Mouse (Mus musculus) midbrain, embryonic 11.5 days (tissue): ENCODE measurements around the gene Rbm26. TPM values are rescaled to one million over a fixed set of nuclear protein-coding genes. Genes with fewer than 3 reads are reported as not detected.

Source experiments
- ATAC-seq: fragments of 200-750 bp; cut with Nextera tagmentation; 2 replicates; pipeline ENCODE4 v1.8.0; 2017; ENCODE audit warnings: moderate TSS enrichment, moderate library complexity; ENCODE audit not compliant: low FRiP score
- DNase-seq: peaks from one replicate; pipeline ENCODE4 v3.0.0; 2015; ENCODE audit warnings: low spot score; ENCODE audit errors: missing footprints
- H3K27ac ChIP-seq: fragments of 300-500 bp; sonication (generic); 2 replicates; pipeline ENCODE4 v1.5.1; 2014; ENCODE audit warnings: low read depth, low read length
- H3K27me3 ChIP-seq: fragments of 300-500 bp; sonication (generic); 2 replicates; pipeline ENCODE4 v1.6.1; 2014; ENCODE audit warnings: mild to moderate bottlenecking, low read length, moderate library complexity, mixed read lengths; ENCODE audit not compliant: control insufficient read depth, insufficient read depth
- H3K36me3 ChIP-seq: fragments of 300-500 bp; sonication (generic); 2 replicates; pipeline ENCODE4 v1.6.1; 2014; ENCODE audit warnings: mild to moderate bottlenecking, low read length, moderate library complexity, mixed read lengths; ENCODE audit not compliant: control insufficient read depth, insufficient read depth
- H3K4me1 ChIP-seq: fragments of 300-500 bp; sonication (generic); 2 replicates; pipeline ENCODE4 v1.6.1; 2014; ENCODE audit warnings: low read length; ENCODE audit not compliant: control insufficient read depth, insufficient read depth
- H3K4me2 ChIP-seq: fragments of 300-500 bp; sonication (generic); 2 replicates; pipeline ENCODE4 v1.6.1; 2014; ENCODE audit warnings: mild to moderate bottlenecking, moderate library complexity
- H3K4me3 ChIP-seq: fragments of 300-500 bp; sonication (generic); 2 replicates; pipeline ENCODE4 v1.5.1; 2014; ENCODE audit warnings: low read depth, low read length
- H3K9ac ChIP-seq: fragments of 300-500 bp; sonication (generic); 2 replicates; pipeline ENCODE4 v1.6.1; 2014; ENCODE audit warnings: low read length
- H3K9me3 ChIP-seq: fragments of 300-500 bp; sonication (generic); 2 replicates; pipeline ENCODE4 v1.6.1; 2016; ENCODE audit warnings: low read length; ENCODE audit not compliant: control insufficient read depth
- WGBS: fragments of 180-500 bp; shearing (Covaris S2); extraction: QIAGEN DNeasy Blood & Tissue Kit; methylation state at CpG from one replicate; pipeline ENCODE4 v1.1.7; 2014; 5-methylcytosine and 5-hydroxymethylcytosine counted together
- polyA plus RNA-seq: library from polyadenylated mRNA; unstranded; fragments of >200 nt; fragmentation: Nextera tagmentation; extraction: Ambion mirVana; gene quantifications from 2 replicates; pipeline ENCODE4 v1.2.1, GENCODE M21; 2014

Gene Rbm26
- polyA plus RNA-seq, 1 experiment from 2014 or later: 38.5 TPM

DNA sequence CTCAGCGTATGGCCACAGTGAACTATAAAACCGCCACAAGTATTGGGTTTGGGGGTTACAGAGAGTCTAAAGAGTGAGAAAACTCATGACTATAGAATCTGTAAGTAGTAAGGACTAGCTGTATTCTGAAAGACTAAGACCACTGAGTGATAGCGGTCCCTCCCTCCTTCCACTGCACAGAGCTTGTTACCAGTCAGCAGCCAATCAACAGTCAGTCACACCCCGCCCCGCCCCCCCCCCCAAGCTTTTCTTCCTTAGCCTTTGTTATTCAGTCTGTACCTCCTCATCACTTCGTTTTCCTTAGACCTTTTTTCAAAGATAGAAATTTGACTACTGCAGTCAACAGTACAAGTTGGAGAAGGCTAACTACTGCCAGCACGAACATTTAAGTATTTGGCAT lies 1.9 kb upstream of the Rbm26 start:
- DNase-seq (peak; percentile 78), ATAC-seq (no peak)
- H3K27me3 ChIP-seq: no peaks in the 10 kb centered on the region
- no peak overlapping the region for H3K9ac ChIP-seq
- peaks cover 12% of the 10 kb centered on the region; the same call in 1 of the 2 replicates for H3K4me1 ChIP-seq
- no peaks in the 10 kb centered on the region for H3K9me3 ChIP-seq
- no peak overlapping the region for H3K27ac ChIP-seq
- H3K4me3 ChIP-seq: no peak overlapping the region
- no peak overlapping the region for H3K4me2 ChIP-seq
- 55% methylated on average over 7 of the region's 7 CpGs for WGBS
- no peaks in the 10 kb centered on the region for H3K36me3 ChIP-seq

DNA sequence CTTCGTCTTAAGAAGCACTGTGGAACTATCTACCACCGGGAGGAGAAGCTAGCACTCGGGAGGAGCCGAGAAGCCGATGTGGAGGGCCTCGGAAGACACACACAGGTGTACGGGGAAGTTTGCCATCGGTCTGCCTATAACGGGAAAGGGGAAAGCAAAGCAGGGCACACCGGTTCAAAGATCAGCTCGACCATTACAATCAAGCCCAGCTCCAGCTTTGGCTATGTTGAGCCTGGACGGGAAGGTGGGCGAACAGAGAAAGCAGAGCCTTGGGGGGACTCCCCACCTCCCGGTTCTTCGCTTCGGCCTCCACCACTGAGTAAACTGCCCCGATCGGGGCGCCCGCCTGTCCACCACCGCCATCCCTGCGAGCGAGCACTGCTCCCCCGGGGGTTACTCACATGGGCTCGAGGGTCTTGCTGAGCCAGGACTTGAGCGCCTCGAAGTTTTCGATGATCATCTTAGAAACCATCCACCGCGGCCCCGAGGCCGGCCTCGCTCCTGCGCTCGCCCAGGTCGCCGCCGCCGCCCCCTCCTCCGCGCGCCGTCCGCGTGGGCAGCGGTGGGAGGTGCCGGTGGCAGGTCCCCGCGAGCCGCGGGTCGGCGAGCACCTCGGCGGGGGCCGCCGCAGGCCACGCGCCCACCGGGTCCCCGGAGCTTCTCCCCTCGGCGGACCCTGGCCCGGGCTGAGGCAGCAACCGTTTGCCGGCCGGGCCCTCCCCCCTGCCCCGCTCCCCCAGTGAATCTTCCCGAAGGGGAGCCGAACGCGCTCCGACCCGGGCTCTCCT lies 552 bp downstream of the Rbm26 start:
- WGBS: under 1% methylated on average over 51 of the region's 74 CpGs

DNA sequence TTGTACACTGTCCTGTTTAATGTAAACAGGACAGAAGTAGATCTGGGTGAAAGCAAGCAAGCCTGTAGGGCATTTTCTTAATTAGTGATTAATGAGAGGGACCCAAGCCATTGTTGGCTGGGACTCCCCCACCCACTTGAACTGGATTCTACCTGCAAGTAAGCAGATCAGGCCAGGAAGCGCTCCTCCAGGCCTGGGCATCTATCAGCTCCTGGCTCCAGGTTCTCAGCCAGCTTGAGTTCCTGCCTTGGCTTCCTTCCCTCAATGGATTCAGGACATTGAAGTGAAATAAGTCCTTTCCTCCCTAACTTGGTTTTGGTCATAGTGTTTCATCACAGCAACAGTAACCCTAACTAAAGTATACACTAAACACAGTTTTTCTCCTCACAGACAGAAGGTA lies 9.9 kb downstream of the Rbm26 start:
- H3K4me2 ChIP-seq: no peak overlapping the region
- no peaks in the 10 kb centered on the region for H3K9me3 ChIP-seq
- H3K27ac ChIP-seq: no peak overlapping the region
- H3K4me1 ChIP-seq: peaks cover 3% of the 10 kb centered on the region
- ATAC-seq (no peak), DNase-seq (no peak)
- H3K9ac ChIP-seq: no peak overlapping the region
- H3K4me3 ChIP-seq: no peak overlapping the region
- no peaks in the 10 kb centered on the region for H3K27me3 ChIP-seq
- H3K36me3 ChIP-seq: no peaks in the 10 kb centered on the region
- WGBS: 100% methylated on average over 1 of the region's 1 CpGs

More for the DNA sequence above, 552 bp downstream of the Rbm26 start:
- peak overlapping the region; percentile 66 for H3K4me2 ChIP-seq
- peak overlapping the region; percentile 98 for H3K9ac ChIP-seq
- H3K4me1 ChIP-seq: peaks cover 12% of the 10 kb centered on the region; the same call in 1 of the 2 replicates
- DNase-seq: peak; percentile 92
- peak overlapping the region; percentile 98 for H3K4me3 ChIP-seq
- no peaks in the 10 kb centered on the region for H3K27me3 ChIP-seq
- H3K9me3 ChIP-seq: no peaks in the 10 kb centered on the region
- H3K36me3 ChIP-seq: no peaks in the 10 kb centered on the region
- peak; percentile 87 for ATAC-seq
- H3K27ac ChIP-seq: peak overlapping the region; percentile 88

DNA sequence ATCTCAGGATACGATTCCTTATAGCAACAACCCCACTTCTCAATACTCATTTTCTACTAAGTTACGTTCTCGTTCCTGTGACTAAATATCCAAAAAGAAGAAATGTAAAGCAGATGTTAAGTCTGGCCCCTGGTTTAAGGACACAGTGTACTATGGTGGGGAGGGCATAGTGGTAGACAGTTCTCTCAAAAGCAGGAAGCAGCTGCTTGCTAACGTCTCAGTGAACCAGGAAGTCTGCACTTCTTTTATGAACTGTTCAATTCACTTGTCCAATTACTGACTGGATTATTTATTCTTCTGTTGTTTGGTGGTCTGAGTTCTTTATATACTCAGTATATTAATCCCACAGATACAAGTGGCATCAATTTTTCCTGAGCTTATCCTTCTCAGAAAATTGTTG lies 12.3 kb downstream of the Rbm26 start:
- peak; percentile 73 for DNase-seq

DNA sequence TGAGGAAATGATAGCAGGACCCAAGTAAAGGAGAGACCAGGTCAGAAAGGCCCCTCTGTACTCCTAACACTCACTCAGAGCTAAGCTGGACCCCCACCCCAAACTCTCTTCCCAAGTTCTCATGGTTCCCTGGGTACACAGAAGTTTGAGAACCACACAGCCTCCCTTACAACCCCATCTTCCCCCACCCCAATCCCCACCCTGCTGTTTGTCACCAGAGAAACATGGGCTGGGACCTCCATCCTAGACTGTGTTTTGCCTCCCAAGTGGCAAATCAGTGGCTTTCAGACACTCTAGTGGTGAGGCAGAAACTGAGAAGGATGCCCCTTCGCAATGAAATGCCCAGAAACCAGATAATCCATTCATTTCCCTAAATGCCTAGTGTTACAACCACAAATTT lies 15.8 kb downstream of the Rbm26 start:
- no peak for ATAC-seq
- Histone ChIP-seq H3K27me3 (no peaks in the 10 kb centered on the region), H3K9me3 (no peaks in the 10 kb centered on the region), H3K4me1 (peaks cover 3% of the 10 kb centered on the region), H3K36me3 (peaks cover 2% of the 10 kb centered on the region; the same call in 1 of the 2 replicates), H3K4me2 (no peak overlapping the region), H3K27ac (no peak overlapping the region), H3K9ac (no peak overlapping the region), H3K4me3 (no peak overlapping the region)
- peak; percentile 75 for DNase-seq
- WGBS: 97% methylated on average over 1 of the region's 1 CpGs

More for the DNA sequence above, 12.3 kb downstream of the Rbm26 start:
- H3K9me3 ChIP-seq: no peaks in the 10 kb centered on the region
- ATAC-seq: 0 out of 2 replicates have a peak, but pooled peaks have one; percentile 44
- WGBS: 75% methylated on average over 4 of the region's 4 CpGs
- no peak overlapping the region for H3K9ac ChIP-seq
- H3K4me1 ChIP-seq: peaks cover 3% of the 10 kb centered on the region
- H3K36me3 ChIP-seq: no peaks in the 10 kb centered on the region
- H3K27ac ChIP-seq: no peak overlapping the region
- H3K4me3 ChIP-seq: no peak overlapping the region
- no peak overlapping the region for H3K4me2 ChIP-seq
- no peaks in the 10 kb centered on the region for H3K27me3 ChIP-seq

DNA sequence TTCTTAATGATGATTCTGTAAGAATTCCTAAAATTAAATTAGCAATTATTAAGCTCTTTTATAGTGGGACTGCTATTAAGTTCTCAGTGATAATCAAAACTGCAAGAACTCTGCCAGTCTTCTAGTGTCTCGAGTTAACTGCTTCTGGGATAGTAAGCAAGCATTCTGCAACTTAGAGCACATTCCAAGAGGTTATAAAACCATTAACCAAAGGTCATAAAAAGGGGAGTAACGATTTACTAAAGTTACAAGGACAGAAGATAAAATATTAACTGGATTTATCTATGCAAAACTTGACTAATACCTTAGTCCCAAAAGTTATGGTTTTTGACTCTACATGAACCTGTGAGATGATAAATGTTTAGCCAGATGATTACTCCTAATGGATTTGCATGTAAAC lies 18.6 kb downstream of the Rbm26 start:
- Histone ChIP-seq H3K9ac (no peak overlapping the region), H3K9me3 (no peaks in the 10 kb centered on the region), H3K4me3 (no peak overlapping the region), H3K27me3 (no peaks in the 10 kb centered on the region), H3K36me3 (peaks cover 2% of the 10 kb centered on the region; the same call in 1 of the 2 replicates), H3K4me2 (no peak overlapping the region), H3K4me1 (no peaks in the 10 kb centered on the region), H3K27ac (no peak overlapping the region)
- DNase-seq: no peak
- ATAC-seq: no peak
- WGBS: 93% methylated on average over 2 of the region's 2 CpGs

DNA sequence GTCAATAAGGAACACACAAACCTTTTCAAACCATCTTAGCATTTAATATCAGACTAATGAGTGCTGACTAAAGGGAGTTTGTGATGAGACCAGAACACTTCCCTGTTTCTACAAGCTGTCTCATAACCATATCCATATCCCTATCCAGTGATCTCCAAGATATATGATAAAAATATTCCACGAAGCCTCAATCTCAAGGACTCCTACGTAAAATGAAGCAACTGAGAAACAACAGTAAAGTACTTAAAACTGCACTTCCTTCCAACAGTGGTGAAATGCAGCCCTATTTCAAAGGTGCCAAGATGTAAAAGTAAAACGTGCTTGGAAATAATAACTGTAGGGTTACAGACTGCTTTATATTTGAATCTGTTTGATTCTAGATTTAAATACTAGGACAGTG lies 43.1 kb downstream of the Rbm26 start:
- Histone ChIP-seq H3K36me3 (no peaks in the 10 kb centered on the region), H3K9ac (no peak overlapping the region), H3K4me2 (no peak overlapping the region), H3K27ac (no peak overlapping the region), H3K4me1 (no peaks in the 10 kb centered on the region), H3K9me3 (no peaks in the 10 kb centered on the region), H3K4me3 (no peak overlapping the region), H3K27me3 (no peaks in the 10 kb centered on the region)
- 95% methylated on average over 3 of the region's 3 CpGs for WGBS
- ATAC-seq (no peak), DNase-seq (no peak)

DNA sequence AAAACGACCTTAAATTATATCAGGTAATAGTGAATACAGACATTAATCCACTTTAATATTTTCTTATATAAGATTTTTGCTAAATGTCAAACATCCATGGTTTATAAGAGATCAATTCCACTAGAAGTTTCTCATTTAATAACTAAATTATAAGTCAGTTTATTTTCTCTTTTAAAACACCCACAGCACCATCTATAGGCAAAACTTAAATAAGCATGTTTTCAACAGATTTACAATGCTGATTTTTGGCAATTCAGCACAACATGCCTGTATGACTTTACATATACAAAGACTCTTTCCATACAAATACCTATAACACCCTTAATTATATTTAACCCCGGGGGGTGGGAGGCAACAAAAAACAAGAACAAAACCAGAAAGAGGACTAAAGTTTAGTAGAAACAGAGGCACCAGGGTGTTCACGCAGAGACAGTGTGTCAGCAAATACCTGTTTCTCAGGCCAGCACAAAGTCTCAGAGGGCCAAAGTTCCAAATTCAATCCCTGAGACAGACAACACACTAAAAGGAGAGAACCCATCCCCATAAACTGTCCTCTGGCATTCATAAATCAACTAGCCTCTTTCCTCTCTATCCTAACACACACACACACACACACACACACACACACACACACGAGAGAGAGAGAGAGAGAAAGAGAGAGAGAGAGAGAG lies 49.3 kb downstream of the Rbm26 start:
- H3K9ac ChIP-seq: no peak overlapping the region
- no peak overlapping the region for H3K4me2 ChIP-seq
- H3K9me3 ChIP-seq: no peaks in the 10 kb centered on the region
- no peaks in the 10 kb centered on the region for H3K27me3 ChIP-seq
- DNase-seq: no peak
- H3K4me3 ChIP-seq: no peak overlapping the region
- H3K36me3 ChIP-seq: no peaks in the 10 kb centered on the region; the same call in none of the 2 replicates
- ATAC-seq: no peak
- 84% methylated on average over 3 of the region's 4 CpGs for WGBS
- no peak overlapping the region for H3K27ac ChIP-seq
- H3K4me1 ChIP-seq: no peaks in the 10 kb centered on the region

DNA sequence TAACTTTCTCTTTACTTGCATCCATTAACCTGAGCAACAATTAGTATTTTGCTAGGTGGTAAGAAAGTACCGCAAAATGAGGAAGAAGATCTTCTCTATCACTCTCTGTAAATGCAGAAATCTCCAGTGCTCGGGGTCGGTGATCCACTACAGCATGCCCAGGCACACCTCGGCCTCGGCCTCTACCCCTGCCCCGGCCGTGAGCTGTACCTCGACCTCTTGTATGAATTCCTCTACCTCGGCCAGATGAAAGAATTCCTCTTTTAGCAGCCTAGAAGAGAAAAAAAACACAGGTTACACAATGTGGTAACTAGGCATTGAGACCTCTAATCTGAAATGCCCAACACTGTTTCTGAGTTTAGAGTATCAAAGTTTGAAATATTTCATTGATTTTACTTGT lies 52.6 kb downstream of the Rbm26 start:
- Histone ChIP-seq H3K9me3 (no peaks in the 10 kb centered on the region), H3K9ac (no peak overlapping the region), H3K36me3 (peaks cover 5% of the 10 kb centered on the region), H3K27me3 (no peaks in the 10 kb centered on the region), H3K27ac (no peak overlapping the region), H3K4me1 (no peaks in the 10 kb centered on the region), H3K4me2 (no peak overlapping the region), H3K4me3 (no peak overlapping the region)
- DNase-seq: no peak
- 94% methylated on average over 9 of the region's 9 CpGs for WGBS
- no peak for ATAC-seq
